Mouse (Mus musculus): ENCODE data around the gene Dhx9. TPM values are rescaled to one million over a fixed set of nuclear protein-coding genes. Genes with fewer than 3 reads are reported as not detected.
"Not testable (repeated sequence)": the region's sequence is repeated elsewhere in the genome, so short reads cannot be mapped to it uniquely, and the experiment has no call there.

Dhx9 gene
- total RNA-seq, 2 experiments from 2014 or later: 41.4 to 46.0 TPM

DNA sequence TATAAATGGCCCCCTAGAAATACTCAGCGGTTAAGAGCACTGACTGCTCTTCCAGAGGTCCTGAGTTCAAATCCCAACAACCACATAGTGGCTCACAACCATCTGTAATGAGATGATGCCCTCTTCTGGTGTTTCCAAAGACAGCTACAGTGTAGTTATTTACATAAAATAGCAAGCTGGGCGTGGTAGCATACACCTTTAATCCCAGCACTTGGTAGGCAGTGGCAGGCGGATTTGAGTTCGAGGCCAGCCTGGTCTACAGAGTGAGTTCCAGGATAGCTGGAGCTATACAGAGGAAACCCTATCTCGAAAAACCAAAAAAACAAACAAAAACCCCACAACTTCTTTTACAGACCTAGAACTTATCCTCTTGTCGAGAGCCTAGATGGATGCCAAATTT, 1.3 kb downstream of the Dhx9 start:
- not testable (repeated sequence) for DNase-seq

DNA sequence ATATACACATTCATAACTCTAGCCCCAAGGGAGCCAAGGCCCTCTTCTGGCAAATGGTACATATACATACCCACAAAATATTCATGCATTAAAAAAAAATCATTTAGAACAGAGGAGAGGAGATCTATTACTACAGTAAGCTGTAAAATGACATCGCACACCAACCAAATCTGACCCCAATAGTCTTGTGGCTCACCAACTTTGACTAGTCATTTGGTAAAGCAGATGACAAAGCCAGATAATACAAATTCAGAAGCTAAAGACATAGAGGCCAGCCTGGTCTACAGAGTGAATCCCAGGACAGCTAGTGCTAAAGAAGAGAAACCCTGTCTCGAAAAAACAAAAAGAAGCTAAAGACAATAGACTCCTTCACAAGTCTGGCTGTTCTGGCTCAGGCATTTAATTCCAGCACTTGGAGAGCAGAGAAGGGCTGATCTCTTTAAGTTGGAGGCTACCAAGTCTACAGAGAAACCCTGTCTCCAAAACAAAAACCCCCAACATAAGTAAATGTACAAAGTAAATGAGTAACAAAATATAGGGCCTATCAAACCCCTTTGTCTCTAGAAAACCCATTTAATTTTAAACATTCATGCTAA, 2.2 kb downstream of the Dhx9 start:
- no peak for DNase-seq

DNA sequence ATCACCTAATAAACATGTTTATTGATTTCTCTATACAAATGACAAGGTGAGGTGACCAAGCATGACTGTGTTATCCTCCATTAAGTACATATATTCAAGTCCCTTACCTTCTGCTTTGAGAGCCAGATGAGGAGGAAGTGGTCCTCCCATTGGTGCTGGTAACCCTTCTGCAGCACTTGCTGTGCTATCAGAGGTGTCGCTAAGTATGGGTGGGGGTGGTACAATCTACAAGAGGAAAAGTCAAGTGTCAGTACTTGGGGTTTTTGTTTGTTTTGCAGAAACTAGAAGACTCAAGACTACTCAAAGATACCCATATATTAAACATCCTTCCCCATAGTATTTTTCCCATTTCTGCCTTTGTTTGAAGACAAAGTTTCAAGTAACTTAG, 6.4 kb downstream of the Dhx9 start:
- DNase-seq: no peak

DNA sequence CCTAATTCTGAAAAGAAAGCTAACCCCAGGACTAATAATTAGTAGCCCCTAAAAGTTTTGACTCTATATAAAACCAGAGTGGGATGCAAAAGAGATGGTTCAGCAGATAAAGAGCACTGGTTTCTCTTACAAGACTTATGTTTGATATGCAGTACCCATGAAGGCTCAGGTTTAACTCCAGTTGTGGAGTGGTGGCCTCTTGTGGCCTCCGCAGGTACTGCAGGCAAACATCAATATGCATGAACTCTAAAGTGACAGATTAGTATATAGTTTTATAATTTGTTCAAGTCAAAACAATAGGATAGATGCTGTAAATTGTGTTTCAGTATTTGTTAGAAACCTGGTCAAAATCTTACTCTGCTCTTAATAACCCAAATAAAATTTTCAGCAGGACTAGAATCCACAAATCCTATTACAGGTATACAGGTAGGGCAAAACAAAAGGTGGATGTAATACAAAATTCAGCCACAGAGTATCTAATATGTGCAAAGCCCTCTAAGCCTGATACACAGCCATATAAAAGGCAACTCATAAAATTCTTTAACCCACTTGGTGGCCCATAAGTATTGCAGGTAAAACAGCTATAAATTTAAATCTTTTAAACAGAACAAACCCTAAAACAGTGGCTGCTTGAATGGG, 7.0 kb downstream of the Dhx9 start:
- DNase-seq: peak; percentile 37 to 83

DNA sequence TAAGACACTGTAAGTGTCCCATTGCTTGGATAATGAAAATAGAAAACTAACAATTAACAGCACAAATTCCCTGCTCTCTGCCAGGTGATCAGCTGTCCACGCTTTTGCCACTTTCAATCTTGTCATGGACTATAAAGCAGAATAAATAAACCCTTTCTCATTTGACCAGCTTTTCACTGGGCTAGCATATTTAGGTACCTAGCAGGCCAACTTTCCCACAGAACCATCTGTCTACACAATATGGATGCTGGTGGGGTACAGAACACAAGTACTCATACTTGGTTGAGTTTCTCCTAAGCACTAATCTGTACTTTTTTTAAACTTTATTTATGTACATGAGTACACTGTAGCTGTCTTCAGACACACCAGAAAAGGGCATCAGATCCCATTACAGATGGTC, 8.2 kb downstream of the Dhx9 start:
- no peak for DNase-seq

DNA sequence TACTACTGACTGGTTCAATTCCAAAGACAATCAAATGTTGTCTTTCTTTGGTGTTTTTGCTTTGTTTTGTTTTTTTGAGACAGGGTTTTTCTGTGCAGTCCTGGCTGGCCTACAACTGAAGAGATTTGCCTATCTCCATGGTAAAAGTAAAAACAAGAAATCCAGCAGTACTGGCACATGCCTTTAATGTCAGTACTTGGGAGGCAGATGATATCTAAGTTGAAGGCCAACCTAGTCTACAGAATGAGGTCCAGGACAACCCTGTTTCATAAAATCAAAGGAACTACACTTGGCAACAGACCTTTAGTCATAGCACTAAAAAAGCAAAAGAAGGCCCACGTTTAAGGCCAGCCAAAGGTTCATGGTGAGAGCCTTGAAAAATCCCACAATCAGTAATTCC, 25.7 kb downstream of the Dhx9 start:
- DNase-seq: no peak

DNA sequence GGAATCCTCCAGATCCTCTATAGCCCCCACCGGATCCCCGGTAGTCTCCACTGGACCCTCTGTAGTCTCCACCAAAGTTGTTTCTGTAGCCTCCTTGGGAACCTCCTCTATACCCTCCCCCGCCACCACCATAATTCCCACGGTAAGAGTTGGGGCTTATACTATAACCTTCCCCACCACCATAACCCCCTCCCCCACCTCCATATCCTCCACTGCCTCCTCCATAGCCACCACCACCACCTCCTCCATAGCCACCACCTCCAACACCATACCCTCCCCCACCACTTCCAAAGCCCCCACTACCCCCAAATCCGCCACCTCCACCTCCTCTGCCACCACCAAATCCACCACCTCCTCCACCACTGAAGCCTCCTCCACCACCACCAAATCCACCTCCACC, 31.3 kb downstream of the Dhx9 start:
- DNase-seq: no peak

DNA sequence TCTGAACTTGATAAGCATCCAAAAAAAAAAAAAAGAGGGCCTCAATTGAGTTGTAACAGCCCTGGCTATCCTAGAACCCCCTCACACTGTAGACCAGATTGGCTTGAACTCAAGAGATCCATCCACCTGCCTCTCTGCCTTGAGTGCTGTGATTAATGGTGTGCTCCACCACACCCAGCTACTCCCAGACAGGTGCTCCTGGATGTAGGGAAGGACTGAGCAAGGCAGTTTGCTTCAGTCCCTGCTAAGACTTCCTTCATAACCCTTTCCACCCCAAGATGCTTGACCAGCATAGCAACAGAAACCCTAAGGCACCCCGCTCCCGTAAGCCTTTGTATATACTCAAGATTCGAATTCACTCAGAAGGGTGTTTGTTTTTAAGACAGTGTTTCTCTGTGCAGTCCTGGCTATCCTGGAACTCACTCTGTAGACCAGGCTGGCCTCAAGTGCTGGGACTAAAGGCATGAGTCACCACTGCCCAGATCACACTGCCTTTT, 34.3 kb downstream of the Dhx9 start:
- no peak for DNase-seq

DNA sequence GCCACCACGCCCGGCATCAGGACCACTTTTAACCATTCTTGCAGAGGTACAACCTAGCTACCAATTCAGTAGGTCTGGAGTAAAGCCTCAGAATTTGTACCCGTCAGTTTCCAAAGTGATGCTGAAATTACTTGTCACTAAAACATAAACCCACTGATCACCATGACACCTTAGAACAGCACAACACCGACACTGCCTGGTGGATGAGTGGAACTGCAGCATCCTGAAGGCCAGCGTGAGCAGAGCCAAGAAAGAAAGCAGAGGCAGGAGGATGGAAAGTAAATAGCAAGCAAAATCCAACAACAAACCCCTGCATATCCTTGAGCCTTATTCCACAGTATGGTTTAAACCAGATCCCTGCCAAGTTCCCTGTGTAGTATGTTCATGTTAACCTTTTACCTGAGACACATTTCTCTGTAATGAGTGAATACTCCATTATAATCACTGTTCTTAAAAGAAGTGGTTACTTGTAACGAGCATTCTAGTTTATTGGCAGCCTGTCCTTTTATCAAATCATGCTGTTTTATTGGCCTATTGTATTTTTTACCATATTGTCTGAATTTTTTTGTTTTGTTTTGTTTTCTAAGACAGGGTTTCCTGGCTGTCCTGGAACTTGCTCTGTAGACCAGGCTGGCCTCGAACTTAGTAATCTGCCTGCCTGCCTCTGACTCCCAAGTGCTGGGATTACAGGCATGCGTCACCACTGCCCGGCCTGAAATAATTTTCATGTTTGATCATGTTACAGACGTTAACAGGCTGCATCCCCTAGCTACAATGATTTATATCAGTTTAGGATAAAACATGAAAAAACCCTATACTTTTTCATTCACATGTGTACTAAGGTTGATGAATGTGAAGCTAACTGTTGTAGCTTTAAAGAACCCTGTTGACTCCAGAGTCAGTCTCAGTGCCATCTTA, 36.0 kb downstream of the Dhx9 start:
- peak; percentile 24 to 55 for DNase-seq

DNA sequence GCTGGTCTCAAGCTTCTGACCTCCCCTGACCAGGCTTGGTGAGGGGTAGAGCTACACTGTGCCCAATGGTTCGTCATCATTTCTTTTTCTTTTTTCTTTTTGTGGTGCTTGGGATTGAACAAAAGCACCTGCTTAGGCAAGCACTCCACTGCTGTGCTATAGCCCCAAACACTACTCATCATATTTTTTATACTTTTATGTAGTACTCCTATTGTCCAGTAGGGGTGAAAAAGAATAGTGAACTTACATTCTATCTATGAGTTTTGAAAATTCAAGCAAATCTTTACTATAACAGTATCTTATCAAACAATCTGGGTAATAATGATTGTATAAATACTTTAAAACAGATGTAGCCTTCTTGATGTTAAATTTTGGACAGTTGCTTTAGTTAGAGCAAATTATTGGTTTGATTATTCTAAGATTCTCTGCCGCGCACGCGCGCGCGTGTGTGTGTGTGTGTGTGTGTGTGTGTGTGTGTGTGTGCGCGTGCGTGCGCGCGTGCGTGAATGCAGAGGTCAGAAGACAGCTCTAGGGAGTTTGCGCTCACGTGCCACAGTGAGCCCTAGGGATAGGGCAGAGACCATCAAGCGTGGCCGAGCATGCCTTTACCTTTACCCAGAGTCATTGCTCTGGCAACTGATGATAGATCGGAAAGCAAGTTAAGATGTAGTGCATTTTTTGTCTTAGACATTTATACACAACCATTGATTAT, 41.2 kb downstream of the Dhx9 start:
- DNase-seq: no peak

DNA sequence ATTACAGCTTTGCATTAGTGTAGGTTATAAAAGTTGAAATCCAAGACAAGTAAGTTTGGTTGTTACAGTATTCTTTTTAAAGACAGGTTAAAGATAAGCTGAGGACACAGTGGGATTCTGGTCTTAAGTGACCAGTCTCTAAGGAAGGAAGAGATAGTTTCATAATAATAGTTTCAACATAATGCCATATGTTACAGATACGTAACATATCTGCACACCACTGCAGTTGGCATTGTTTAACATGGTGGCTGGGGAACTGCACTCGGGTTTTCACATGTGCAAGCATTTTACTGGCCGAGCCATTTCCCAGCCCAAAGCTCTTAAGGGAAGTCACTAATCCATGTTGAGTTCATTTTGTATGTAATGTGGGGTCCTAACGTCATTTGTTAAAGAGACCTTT, 43.8 kb downstream of the Dhx9 start:
- DNase-seq: no peak

DNA sequence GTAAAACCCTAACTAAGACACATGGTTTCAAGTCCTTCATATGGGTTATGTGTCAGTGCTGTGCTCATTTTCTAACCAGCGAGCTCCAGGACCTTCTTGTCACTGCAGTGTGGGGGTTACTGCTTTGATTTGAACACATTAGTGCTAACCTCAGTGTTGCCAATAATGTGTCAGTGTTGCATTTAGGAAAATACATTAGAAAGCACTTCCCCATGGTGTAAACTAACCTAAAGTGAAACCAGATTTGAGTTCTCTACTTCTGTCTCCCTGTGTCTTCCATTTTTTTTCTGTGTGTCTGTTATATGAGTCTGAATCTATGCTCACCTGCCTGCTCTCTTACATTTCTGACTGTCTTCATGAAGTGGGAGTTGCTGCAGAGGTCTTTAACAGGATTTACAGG, 44.4 kb downstream of the Dhx9 start:
- no peak for DNase-seq

DNA sequence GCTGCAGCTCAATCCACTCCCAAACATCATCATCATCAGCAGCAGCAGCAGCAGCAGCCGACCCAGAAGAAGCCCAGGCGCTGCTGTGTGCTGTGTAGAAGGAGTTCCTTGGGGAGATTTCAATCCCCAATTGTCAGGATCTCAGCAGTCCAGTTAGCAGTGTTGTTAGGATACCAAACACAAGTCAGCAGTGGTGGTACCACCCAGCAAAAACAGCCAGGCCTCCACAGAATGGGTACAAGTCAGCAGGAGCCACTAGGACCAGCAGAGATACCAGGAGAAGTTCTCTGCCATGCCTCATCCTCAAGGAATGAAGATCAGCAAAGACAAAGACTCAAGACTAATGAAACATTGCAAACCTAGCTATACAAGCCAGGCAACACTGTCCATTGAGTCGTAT, 45.8 kb downstream of the Dhx9 start:
- DNase-seq: no peak

DNA sequence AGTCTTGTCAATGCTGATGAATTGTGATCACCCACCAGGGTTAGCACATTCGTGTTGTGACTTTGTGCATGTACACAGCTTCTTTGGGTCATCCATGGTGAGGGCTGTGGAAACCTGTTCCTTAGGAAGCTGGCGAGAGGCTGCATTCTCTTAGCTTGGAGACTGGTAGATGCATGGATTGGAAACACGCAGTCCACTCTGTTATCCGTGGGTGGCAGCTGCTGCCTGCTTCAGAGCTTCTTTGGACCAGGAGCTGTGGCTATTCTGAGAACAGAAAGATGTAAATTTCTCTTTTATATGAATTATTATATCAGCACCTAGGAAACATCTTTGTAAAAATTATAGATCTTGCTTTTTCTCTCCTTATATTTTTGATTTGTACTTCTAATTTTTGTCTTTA, 46.7 kb downstream of the Dhx9 start:
- no peak for DNase-seq

DNA sequence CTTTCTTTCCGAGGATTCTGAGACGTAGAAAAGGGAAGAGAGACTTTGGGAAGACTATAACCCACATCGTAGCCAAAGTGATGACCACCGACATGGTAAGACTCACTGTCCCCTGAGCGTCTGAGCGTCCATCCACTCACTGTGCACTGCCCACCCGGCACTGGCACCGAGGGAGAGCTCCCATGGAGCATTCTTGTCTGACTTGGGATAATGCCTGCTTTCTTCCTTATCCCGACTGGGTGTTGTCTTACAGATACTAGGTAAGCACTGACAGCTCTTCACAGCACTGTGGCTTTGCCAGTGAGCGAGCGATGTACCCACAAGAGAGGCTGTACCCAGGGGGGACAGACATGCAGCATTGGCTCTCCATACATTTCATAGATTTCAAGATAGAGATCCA, 49.9 kb downstream of the Dhx9 start:
- no peak for DNase-seq

DNA sequence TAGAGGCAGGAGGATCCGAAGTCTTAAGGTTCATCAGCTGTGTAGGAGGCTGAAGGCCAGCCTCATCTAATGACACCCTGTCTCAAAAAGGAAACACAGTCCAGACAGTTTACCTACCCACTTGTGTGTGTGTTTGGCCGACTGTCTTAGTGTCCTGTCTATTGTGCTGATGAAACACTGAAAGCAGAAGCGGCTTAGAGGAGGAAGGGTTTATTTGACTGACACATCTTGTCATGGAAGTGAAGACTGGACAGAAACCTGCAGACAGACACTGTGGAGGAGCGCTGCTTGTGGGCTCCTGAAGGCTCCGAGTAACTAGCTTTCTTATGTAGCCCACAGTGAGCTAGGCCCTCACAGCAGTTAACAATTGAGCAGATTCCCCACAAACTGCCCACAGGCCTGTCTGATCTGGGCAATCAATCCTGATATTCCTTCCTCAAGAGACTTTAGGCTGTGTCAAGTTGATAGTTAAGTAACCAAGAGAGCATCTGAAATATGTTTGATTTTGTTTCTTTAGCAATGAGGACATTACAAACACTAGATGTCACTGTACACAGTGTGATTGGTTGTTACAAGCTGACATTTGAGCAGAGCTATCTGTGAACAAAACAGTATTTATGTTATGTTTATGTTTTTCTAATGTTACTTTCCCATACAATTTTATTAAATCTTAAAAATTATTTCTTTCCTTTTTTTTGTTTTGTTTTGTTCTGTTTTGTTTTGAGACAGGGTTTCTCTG, 53.4 kb downstream of the Dhx9 start:
- DNase-seq: no peak

DNA sequence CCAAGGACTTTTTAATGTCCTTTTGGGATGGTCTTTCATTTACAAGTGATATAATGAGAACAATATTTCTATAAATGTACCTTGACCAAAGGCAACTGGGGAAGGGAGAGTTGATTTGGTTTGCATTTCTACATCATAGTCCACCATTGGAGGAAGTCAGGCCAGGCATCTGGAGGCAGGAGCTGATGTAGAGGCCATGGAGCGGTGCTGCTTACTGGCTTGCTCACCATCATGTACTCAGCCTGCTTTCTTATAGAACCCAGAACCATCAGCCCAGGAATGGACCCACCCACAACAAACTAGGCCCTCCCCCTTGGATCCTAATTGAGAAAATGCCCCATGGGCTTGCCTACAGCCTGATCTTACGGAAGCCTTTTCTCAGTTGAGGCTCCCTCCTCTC, 55.1 kb downstream of the Dhx9 start:
- DNase-seq: no peak

DNA sequence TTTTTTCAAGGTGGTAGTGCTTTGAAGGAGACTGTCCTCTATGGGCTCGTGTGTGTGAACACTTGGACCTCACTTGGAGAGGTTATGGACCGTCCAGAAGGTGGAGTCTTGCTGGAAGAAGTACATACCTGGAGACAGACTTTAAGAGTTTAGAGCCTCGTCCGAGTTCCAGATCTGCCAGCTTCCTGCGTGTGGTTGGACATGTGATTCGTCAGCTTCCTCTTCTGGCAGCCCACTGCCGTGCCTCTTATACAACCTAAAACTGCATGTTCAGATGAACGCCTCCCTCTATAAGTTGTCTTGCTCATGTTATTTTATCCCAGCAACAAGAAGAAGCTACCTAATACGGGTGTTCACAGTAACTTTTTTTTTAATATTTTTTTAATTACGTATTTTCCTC, 55.8 kb downstream of the Dhx9 start:
- DNase-seq: peak in 1 of 2 experiments; percentile 26

DNA sequence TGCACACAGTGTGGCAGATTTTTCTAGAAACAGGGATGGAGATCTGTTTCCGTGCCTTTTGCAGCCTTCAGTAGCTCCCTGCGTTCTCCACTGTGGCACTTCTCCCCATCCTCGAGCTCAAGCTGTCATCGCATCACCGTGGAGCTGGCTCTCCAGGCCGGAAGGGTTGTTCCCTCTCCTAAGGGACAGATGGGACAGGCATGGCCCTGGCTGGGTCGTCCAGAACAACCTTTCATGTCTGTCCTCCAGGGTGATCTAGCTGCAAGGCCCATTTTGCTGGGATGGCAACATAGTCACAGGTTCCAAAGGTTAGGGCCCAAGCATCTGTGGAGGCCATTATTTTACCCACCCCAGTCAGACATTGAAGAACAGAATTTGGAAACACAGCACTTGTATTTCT, 56.3 kb downstream of the Dhx9 start:
- DNase-seq: no peak

DNA sequence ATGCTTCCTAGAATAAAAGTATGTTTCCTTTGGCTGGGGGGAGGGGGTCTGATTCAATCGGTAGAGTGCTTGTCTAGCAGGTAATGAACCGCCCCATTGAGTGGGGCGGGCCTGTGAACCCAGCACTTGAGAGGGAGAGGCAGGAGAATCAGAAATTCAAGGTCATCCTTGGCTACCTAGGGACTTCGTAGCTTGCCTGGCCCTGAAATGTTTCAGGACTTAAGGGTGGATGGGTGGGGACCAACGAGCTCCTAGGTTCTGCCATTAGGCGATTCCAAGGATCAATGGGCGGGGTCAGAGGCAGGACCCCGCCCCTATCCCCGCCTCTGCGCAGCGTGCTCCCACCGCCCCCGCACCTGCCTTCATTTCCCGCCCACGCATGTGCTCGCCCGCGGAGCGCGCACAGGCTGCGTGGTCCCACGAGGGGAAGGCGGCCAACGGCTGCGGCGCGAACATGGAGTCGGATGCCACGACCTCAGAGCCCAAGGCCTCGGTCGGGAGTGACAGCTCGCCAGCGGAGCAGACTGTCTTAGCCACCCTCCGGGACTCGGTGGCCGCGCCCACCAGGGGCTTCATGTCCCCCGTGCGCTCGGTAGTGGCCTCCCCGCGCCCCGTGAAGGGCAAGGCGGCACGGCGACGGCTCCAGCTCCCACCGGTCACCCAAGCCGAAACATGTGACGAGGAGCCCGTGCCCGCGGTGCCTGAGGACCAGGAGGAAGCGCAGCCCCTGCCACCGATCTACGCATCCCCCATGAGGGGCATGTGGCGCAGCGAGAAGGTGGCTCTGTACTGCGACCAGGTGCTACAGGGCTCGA, 62.5 kb downstream of the Dhx9 start, which contains the start of gene Shcbp1l:
Gene Shcbp1l (plus strand): TSS at position 393 of the 815 bp plus-strand sequence.
- DNase-seq: peak; percentile 49 to 64

DNA sequence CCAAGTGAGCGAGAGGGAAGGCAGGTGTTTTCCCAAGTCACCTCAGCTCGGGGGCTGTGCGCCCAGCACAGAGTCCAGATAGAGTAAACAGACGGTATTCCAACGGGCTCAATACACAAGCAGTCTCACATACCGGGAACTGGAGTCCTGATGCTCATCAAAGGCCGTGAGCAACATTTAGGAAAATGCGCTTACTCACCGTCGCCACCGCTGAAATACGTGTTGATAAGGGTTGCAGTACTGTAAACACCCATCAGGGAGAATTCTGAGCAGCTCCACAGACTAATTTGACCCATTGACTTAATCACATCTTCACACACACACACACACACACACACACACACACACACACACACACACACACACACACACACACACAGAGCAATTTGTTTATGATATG, 63.2 kb downstream of the Dhx9 start:
- DNase-seq: no peak
